Mouse (Mus musculus) 3T3-L1 (cell line): ENCODE measurements around the gene Gpx4.
A peak's percentile ranks its signal among the peaks of the same experiment; 100 is the strongest.

Experiments
- DNase-seq: peaks from one replicate; pipeline ENCODE4 v3.0.0-alpha.2; 2015; ENCODE audit warnings: low read depth, low spot score

Gpx4 gene

DNA sequence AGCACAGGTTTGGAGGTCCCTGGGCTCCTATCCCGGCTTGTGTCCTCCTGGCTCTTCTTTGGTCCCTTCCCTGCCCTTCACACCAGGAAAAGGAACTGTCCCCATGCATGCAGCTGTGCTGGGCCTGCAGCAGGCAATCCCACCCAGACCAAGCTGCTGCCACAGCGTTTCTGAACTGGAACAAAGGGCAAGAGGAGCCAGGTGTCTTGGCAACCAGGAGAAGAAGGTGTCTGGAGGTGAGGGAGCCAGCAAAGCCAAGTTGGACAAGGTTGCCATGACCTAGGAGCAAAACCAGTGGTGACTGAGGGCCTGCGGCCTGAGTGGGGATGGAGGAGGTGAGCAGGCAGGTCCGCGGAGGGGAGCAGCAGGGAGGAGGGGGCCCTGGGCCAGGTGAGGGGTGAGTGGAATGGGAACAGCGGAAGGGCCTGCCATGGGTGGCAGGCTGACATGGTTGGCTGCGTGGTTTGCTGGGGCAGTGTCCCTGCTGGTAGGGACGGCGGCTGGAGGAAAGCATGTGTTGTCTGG, at the start of gene Gpx4:
Gpx4 (plus strand) TSS at position 126 of the 525 bp plus-strand sequence.
- DNase-seq, result no peak

DNA sequence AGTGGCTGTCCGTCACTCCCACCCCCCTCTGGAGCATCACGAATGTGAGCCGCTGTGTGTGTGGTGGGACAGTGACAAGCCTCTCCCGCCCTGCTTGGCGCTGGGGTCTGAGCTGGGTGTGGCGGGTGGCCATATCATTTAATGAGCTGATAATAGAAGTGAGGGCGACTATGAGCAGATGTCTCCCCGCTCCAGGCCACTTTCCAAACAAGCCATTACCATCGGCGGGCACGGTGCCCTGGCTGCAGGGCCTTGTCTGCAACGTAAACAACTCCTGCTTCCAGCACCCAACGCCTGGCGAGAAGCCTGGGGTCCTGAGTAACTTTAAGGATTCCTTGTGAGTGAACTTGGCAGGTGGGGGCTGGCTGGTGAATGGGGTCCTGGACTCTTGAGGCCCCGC, 49.1 kb upstream of the Gpx4 start:
- DNase-seq, result no peak

DNA sequence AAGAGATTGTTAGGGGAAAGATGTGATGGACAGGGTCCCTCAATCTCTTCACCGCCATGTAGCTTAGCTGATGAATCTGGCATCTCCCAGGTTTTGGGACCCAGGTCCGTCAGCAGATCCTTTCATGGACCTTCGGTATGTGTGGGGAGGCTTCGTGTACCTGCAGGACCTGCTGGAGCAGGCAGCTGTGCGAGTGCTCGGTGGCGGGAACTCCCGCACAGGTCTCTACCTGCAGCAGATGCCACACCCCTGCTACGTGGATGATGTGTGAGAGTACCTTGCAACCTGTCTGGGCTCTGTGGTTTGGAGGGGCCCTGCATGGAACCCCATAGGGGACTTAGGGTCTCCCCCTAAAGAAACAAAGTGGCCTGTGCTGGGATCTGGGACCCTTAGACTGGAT, 45.0 kb upstream of the Gpx4 start:
- no peak for DNase-seq

DNA sequence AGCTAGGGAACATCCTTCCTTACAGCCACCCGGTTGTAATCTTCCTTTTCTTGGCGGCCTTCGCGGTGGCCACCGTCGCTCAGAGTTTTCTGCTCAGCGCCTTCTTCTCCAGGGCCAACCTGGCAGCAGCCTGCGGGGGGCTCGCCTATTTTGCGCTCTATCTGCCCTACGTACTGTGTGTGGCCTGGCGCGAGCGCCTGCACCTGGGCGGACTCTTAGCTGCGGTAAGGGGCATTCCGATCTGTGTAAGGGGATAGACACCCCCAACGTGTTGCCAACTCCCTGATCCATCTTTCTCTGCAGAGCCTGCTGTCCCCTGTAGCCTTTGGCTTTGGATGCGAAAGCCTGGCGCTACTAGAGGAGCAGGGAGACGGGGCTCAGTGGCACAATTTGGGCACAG, 44.1 kb upstream of the Gpx4 start:
- DNase-seq, result no peak

DNA sequence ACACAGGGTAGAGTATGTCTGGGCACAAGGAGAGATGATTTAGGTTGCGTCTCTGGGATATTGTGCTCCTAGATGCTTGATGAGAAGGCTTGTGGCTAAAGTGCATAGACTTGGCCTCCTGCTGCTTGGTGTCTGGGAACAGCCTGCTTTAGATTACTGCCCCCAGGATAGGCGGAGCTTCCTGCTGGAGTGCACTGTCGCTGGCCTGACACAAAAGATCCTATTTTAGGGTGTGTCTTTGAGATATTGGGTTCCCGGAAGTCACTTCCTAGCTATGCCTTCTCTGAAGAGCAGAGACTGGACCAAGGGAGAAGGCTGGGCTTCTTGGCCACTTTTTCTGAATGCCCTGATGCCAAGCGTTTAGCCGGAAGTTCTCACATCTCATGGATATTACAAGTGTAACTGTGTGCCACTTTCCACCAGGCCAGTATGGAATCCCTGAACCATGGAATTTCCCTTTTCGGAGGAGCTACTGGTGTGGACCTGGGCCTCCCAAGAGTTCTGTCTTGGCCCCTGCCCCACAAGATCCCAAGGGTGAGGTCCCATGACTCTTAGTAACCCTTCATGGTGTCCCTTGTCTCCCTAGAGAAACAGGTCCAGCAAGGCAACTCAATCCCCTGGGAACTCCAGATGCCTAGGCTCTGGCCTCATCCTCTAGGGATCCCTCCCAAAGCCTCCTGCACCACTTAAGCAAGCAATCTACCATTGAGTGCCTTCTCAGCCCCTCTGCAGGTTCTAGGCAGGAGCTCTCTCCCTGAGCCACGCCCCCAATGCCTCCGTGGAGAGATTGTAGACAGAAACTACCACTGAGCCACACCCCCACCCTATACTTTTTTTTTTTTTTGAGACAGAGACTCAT, 43.4 kb upstream of the Gpx4 start:
- no peak for DNase-seq

DNA sequence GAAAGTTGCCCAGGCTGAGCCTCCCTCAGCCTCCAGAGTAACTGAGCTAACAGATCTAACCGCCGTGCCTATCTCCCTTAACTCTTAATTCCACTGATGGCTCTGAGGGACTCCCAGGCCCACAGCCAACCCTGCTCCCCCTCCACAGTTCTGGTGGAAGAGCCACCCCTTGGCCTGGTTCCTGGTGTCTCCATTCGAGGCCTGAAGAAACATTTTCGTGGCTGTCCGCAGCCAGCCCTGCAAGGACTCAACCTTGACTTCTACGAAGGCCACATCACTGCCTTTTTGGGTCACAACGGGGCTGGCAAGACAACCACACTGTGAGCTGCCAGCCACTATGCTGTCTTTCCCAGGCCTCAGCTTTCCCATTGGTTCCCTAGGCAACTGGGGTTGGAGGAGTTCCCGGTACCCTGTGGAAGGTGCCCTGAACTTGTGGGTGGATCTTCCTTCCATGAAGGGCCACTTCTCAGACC, 42.7 kb upstream of the Gpx4 start:
- DNase-seq, result no peak

DNA sequence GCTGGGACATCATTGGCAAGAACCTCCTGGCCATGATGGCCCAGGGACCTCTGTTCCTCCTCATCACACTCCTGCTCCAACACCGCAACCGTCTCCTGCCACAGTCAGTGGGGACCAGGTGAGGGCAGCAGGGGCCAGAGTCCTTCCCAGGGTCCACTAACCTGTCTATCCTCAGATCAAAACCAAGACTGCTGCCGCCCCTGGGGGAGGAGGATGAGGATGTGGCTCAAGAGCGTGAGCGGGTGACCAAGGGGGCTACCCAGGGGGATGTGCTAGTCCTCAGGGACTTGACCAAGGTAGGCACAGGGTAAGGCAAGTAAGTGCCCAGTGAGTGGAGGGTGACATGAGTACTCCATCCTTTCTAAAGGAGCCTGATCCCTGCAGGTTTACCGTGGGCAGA, 35.2 kb upstream of the Gpx4 start:
- DNase-seq, result no peak

DNA sequence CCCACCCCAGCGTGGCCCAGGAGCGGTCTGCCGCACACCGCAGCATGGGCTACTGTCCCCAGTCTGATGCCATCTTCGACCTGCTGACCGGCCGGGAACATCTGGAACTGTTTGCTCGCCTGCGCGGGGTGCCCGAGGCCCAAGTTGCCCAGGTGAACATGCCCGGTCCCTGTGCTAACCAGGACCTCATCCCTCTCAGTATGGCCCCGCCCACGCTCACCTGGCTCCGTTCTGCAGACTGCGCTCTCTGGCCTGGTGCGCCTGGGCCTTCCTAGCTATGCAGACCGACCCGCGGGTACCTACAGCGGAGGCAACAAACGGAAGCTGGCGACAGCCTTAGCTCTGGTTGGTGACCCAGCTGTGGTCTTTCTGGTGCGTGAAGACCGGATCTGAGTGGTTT, 33.4 kb upstream of the Gpx4 start:
- no peak for DNase-seq

DNA sequence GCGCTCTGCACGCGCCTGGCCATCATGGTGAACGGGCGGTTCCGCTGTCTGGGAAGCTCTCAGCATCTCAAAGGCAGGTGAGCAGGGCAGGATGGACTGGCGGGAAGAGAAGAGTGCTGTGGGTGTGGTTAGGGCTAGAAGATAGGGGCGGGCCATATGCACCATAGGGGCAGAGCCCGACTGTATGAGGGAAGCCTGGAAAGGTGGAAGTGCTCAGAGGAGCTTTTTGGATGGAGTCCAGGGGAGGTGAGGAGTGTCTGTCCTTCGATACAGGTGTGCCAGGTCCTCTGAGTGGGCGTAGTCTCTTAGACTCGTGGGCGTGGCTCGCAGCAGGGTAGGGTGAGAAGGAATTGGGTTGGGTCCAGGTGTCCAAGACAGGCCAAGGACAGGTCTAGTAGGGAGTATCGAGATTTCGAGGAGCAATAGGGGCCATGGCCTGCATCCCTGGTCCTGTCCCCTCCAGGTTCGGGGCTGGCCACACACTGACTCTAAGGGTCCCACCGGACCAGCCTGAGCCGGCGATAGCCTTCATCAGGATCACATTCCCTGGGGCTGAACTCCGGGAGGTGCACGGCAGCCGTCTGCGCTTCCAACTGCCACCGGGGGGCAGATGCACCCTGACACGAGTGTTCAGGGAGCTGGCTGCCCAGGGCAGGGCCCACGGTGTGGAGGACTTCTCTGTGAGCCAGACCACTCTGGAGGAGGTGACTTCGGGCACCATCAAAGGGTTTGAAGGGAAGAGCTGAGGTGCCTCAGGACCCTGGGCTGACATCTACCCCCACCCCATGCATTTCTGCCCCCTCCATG, 32.3 kb upstream of the Gpx4 start:
- DNase-seq, result peak; percentile 60

DNA sequence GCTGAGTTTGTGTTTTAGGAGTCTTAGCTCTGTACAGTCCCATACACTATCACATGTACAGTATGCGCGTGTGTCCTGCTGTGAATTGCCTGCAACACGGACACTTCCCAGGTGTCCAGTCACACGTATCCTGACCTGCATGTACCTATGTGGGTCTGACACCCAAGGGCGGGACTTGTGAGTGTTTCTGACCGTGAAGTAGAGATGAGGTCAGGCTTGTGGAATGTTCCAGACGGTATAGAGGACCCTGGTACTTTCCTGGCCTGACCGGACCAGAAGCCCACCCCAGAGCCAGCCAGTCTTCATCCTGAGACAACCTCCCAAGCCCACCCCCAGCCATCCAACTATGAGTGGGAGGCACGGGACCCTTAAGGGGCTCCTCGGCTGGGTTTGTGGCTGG, 31.4 kb upstream of the Gpx4 start:
- DNase-seq, result no peak

DNA sequence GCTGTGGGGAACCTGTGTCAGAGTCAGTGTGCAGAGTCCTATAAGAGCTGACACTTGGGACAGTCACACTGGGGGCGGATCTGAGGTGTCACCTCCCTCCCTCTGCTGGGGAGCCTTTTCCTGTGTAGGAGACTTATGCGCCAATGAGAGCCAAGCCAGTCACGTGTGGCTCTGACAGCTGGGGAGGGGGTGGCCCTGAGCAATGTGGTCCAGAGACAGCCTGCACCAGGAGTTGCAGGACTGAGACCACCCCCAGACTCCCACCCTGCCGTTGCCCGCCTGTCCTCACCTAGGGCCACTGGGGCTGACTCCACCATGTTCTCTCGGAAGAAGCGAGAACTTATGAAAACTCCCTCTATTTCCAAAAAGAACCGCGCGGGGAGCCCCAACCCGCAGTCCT, 30.5 kb upstream of the Gpx4 start, which contains the start of gene Arhgap45:
Arhgap45 (plus strand) TSS at position 143 of the 400 bp plus-strand sequence.
- DNase-seq, result no peak

DNA sequence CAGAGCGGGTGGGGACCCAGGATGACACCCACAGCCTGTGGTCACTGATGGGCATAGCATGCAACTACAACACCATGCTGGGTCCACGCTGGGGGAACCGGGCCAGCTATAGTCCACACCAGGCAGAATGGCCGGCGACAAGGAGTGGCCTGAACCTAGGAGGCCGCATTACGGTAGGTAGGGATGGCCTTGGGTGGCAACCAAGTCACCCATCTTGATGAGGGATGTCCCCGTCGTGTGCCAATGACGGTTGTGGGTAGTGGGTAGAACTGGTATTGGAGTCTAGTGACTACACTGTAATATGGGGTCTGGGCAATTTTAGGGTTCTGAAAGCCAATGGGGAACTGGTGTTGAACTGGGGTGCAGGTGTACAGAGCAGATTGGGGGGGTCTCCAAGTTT, 30.0 kb upstream of the Gpx4 start:
- DNase-seq, result no peak

DNA sequence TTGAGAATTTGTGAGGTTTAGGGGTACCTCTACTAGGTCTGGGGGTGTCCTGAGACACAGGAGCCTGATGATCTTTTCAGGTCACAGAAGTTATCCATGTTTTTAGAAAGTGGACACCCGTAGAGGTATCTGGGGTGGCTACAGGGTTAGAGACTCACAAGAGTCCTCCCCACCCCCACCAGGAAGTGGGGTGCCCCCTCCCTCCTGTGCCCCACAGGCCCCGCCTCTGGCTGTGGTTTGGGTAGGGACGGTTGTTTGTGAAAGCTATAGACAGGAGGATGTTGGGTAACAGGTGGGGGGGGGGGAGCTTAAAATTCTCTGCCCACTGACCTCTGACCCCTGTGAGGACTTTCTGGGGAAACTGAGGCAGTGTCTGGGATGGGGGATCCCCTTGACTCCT, 29.6 kb upstream of the Gpx4 start:
- DNase-seq, result no peak

DNA sequence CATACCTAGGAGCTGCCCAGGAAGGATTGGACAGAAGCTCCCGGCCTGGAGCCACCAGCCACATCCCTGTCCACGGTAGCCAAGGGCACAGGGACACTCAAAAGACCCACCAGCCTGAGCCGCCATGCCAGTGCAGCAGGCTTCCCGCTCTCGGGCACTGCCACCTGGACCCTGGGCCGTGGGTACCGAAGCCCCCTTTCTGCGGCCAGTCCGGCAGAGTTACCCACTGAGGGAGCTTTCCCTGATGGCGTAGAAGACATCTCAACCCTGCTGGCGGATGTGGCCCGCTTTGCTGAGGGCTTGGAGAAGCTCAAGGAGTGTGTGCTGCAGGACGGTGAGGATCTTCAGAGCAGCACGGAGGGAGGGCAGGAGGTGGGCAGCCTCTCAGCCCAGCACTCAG, 29.2 kb upstream of the Gpx4 start:
- DNase-seq, result no peak

DNA sequence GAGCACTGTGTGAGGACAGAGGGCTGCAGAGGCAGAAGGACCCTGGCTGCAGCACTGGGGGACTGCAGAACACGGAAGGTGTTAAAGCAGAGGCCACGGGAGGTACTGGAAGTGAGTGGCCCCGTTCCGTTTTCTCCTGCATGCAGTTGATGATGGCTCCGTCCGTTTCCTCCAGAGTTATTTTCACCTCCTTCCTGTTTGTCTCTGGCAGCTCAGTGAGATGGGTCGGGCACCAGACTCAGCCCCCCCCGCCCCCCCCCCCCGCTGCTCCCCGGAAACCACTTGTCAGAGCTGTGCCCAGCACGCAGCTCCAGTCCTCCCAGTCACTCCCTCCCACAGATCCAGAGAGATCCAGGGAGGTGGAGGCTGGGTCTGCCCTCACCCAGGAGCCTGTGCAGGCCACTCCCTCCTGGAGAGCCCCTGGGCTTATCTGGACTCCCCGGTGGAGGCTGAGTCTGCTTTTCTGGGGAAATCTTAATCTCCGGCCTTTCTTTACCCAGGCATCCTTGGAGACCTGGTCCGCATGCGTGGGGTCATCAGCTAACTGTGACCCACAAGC, 28.1 kb upstream of the Gpx4 start:
- no peak for DNase-seq

DNA sequence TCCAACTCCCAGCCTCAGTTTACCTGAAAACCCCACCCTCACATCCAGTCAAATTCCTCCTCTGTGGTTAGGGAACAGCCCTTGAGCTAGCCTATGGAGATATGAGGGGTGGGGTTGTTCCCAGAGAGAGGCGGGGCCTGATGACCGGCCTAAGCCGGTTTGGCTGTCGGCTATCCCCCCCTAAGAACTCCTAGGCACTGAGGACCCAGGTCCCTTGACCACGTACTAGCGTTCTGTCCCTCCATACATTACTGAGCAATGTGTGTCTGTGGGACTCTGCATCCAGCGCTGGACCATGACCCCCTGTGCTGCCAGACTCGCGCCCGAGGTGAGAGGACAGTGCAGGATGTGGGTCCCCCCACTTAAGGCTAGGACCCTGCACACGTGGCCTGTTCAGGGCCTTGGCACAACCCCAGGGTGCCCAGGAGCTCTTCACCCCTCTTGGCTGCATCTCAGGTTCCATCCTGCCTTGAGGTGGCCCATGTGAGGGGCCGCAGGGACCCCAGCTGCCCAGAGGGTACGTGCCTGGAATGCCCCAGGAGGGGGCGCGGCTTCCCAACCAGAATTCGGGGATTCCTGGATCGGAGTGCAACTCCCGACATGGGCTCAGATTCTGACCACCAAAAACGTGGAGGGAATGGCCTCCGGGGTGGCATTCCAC, 27.4 kb upstream of the Gpx4 start:
- DNase-seq, result no peak

DNA sequence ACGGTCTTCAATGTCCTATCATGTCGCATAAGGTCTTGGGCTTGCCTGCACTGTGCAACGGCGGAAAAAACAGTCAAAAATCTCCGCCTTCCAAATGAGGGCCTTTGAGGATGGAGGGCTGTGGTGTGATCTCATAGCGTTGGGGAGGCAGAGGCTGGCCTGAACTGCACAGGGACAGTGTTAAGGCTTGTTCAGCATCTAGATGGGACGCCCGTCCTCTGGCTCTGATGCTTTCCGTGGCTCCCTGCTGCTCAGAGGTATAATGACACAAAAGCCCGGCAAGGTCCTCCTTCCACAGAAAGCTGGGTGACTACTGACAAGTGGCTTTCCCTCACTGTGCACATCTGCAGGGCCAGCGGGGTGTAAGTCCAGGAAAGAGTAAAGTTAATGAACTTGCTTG, 26.8 kb upstream of the Gpx4 start:
- no peak for DNase-seq

DNA sequence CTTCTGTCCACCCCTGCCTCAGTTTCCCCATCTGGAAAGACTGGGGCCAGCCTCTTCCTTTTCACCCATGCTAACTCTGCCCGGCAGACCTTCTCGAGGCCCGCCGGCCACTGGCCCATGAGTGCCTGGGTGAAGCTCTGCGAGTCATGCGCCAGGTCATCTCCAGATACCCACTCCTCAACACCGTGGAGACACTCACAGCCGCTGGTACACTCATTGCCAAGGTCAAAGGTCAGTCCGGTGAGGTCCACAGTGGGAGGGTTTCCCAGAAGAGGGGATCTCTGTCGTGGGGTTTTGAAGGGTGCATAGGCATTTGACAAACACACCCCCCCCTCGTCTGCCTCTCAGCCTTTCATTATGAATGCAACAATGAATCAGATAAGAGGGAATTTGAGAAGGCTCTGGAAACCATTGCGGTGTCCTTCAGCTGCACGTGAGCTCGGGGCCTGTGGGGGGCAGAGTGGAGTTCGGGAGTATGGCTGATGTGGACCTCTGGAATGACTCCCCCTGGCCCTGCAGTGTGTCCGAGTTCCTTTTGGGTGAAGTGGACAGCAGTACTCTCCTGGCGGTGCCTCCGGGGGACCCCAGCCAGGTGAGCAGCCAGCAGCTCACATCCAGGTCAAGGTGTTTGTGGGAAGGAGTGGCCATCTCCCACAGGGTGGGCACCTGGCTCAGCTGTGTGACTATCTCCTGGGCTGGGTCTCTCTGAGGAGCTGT, 26.2 kb upstream of the Gpx4 start:
- no peak for DNase-seq

DNA sequence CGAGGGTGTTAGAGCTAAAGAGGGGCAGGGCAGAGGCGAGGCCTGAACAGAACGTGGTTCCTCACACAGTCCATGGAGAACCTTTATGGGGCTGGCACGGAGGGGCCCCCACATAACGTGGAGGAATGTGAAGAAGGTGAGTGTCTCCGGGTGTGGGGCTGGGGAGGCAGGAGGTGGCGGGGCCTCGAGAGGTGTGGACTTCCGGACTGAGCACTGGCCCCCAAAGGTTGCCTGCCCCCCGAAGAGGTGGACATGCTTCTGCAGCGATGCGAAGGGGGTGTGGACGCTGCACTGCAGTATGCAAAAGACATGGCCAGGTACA, 25.7 kb upstream of the Gpx4 start:
- no peak for DNase-seq

DNA sequence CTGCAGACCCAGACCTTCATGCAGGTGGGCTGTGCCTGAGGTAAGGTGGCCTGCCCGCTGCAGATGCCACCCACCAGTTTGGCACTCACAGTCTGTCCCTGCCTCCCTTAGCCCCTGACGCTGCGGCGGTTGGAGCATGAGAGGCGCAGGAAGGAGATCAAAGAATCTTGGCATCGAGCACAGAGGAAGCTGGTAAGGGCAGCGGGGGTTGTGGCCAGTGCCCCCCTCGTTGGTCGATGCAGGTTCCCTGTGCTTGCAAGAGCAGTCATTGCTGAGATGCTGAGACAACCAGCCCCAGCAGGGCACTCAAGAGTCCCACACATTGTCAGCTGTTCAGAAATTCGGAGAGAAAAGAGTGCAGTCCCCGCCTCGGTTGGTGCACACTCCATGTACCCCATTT, 24.8 kb upstream of the Gpx4 start:
- no peak for DNase-seq

DNA sequence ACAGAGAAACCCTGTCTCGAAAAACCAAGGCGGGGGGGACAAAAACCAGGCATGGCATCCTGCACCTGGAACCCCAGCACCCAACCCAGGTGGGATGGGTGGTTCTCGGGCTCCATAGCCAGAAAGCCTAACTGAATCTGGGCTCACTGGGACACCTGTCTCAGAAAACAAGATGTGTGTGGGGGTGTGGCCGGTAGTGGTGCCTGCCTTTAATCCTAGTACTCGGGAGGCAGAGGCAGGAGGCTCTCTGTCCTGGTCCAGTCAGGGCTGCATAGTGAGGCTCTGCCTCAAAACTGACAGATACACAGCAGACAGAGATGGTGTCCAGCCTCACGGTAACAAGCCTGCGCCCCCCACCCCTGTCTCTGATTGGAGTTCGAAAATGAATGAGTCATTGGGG, 24.2 kb upstream of the Gpx4 start:
- DNase-seq, result no peak
